19 mouse cellular contexts compared by ENCODE assay signal in genomic region chr19:41365570-41365969, GRCm38 (mm10). TPM values are rescaled to one million over a fixed set of nuclear protein-coding genes. Genes with fewer than 3 reads are reported as not detected.
A peak's percentile ranks its signal among the peaks of the same experiment; 100 is the strongest.
DNase-seq lines count a peak whose midpoint lies in the region; ATAC-seq lines count a peak whose summit lies in the region.
"Had no signal": no experiment of that assay in that cellular context is flagged by ENCODE, and none has a peak within 500 bp of the region (broad histone marks: within the 10 kb centered on the region; RNA-seq: fewer than 3 reads in every experiment).

No protein-coding gene starts in this region.

- ATAC-seq in CD4-positive, CD25-positive, alpha-beta regulatory T cell, adult 4 months: peak; percentile 72
- ATAC-seq: forebrain, embryonic 13.5 days; forebrain, postnatal 0 days; hindbrain, embryonic 16.5 days; intestine, embryonic 15.5 days had no signal

- DNase-seq in right cerebral cortex, adult 18-20 months: peak; percentile 11
- no peak for DNase-seq in right cerebral cortex, postnatal 10 days (ENCODE audit: low spot score in 2 of 2)
- DNase-seq in induced T-regulatory cell, adult 2 months (ENCODE audit: low read depth): peak; percentile 62
- no peak for DNase-seq in left cerebral cortex, adult 9 months (ENCODE audit: low spot score in 2 of 2)
- DNase-seq in thymus, postnatal 14 days: no peak
- DNase-seq in right cerebral cortex, postnatal 4 days: no peak
- DNase-seq: adrenal gland, postnatal 10 days; cerebellum, adult 18-20 months; cerebellum, adult 9-11 months; cerebellum, postnatal 36 days; forebrain, postnatal 0 days; gastrocnemius, postnatal 36 days; heart, adult 18-20 months; heart, postnatal 10 days; heart, postnatal 4 days had no signal

RNA-seq across cellular contexts. Expression of gene Pik3ap1, which starts 19.3 kb away (rescaled TPM):
- polyA plus RNA-seq in CD4-positive, CD25-positive, alpha-beta regulatory T cell, adult 4 months (2017; shearing (Covaris generic)): 1 to 10 TPM; 2.5 to 2.8 TPM

Comparison
In these comparisons a context has a peak if more than half of its experiments do, and no peak if none do; other contexts are left out.
1. DNase-seq: peak in right cerebral cortex, adult 18-20 months (single experiment) and induced T-regulatory cell, adult 2 months (single experiment); none in right cerebral cortex, postnatal 10 days (0 of 2), left cerebral cortex, adult 9 months (0 of 2), thymus, postnatal 14 days (single experiment) and right cerebral cortex, postnatal 4 days (single experiment).